Mouse (Mus musculus) midbrain, postnatal 0 days (tissue): ENCODE measurements around the gene Nkx6-1. TPM values are rescaled to one million over a fixed set of nuclear protein-coding genes. Genes with fewer than 3 reads are reported as not detected.

ENCODE experiments used
- ATAC-seq: fragments of 200-750 bp; cut with Nextera tagmentation; 2 replicates; pipeline ENCODE4 v1.8.0; 2017; ENCODE audit warnings: moderate number of reproducible peaks, mild to moderate bottlenecking, moderate TSS enrichment, moderate library complexity; ENCODE audit not compliant: low FRiP score
- DNase-seq: peaks from one replicate; pipeline ENCODE4 v3.0.0-alpha.2; 2015; ENCODE audit warnings: low spot score
- H3K27ac ChIP-seq: fragments of 300-500 bp; sonication (generic); 2 replicates; pipeline ENCODE4 v1.5.1; 2014; ENCODE audit warnings: low read depth, mild to moderate bottlenecking, low read length, mixed read lengths
- H3K27me3 ChIP-seq: fragments of 300-500 bp; sonication (generic); 2 replicates; pipeline ENCODE4 v1.6.1; 2014; ENCODE audit warnings: low read length, control low read depth, mixed read lengths; ENCODE audit not compliant: insufficient read depth
- H3K36me3 ChIP-seq: fragments of 300-500 bp; sonication (generic); 2 replicates; pipeline ENCODE4 v1.6.1; 2014; ENCODE audit warnings: low read length, control low read depth, mixed read lengths; ENCODE audit not compliant: insufficient read depth
- H3K4me1 ChIP-seq: fragments of 300-500 bp; sonication (generic); 2 replicates; pipeline ENCODE4 v1.6.1; 2014; ENCODE audit warnings: mild to moderate bottlenecking, control low read depth, antibody characterized with exemption, low read length, mixed read lengths; ENCODE audit not compliant: insufficient read depth
- H3K4me2 ChIP-seq: fragments of 300-500 bp; sonication (generic); 2 replicates; pipeline ENCODE4 v1.6.1; 2014; ENCODE audit warnings: low read depth, mild to moderate bottlenecking, low read length, mixed read lengths; ENCODE audit not compliant: poor library complexity, severe bottlenecking
- H3K4me3 ChIP-seq: fragments of 300-500 bp; sonication (generic); 2 replicates; pipeline ENCODE4 v1.5.1; 2014; ENCODE audit warnings: low read depth, mild to moderate bottlenecking, low read length, moderate library complexity
- H3K9ac ChIP-seq: fragments of 300-500 bp; sonication (generic); replicated peaks from 2 replicates; pipeline ENCODE4 v1.6.1; 2014; ENCODE audit warnings: mild to moderate bottlenecking, low read length, moderate library complexity, mixed read lengths; ENCODE audit not compliant: poor library complexity, severe bottlenecking
- H3K9me3 ChIP-seq: fragments of 300-500 bp; sonication (generic); 2 replicates; pipeline ENCODE4 v1.6.1; 2016; ENCODE audit warnings: low read length, control low read depth
- CTCF ChIP-seq: IDR thresholded peaks from 2 replicates; pipeline ENCODE4 v1.5.1; 2016; ENCODE audit warnings: antibody characterized with exemption, mild to moderate bottlenecking
- WGBS: fragments of 180-500 bp; shearing (Covaris S2); extraction: QIAGEN DNeasy Blood & Tissue Kit; methylation state at CpG from one replicate; pipeline ENCODE4 v1.1.7; 2014; 5-methylcytosine and 5-hydroxymethylcytosine counted together
- polyA plus RNA-seq: library from polyadenylated mRNA; unstranded; fragments of >200 nt; fragmentation: Nextera tagmentation; extraction: Ambion mirVana; gene quantifications from 2 replicates; pipeline ENCODE4 v1.2.1, GENCODE M21; 2015
- total RNA-seq: library from RNA; depleted of rRNA; stranded (reverse); fragments of >200 nt; gene quantifications from 2 replicates; pipeline ENCODE4 v1.2.3, GENCODE M21; 2014

Nkx6-1 gene
- total and polyA plus RNA-seq, 2 experiments from 2014 or later = 1.3 to 1.4 TPM

- no peak for TF ChIP-seq CTCF
- Histone ChIP-seq H3K36me3 (no peaks in the 10 kb centered on the region), H3K4me2 (no peak overlapping the region), H3K4me3 (no peak overlapping the region), H3K27ac (no peak overlapping the region), H3K9ac (no peak overlapping the region), H3K4me1 (no peaks in the 10 kb centered on the region), H3K9me3 (no peaks in the 10 kb centered on the region), H3K27me3 (peaks cover 65% of the 10 kb centered on the region)
- no peak for ATAC-seq
- 6% methylated on average over 21 of the region's 21 CpGs for WGBS
- DNase-seq = no peak
Measured at GRCm38 (mm10) chr5:101658188-101658983, 6.4 kb downstream of the Nkx6-1 start.

- TF ChIP-seq CTCF = no peak
- Histone ChIP-seq H3K27ac (no peak overlapping the region), H3K9ac (no peak overlapping the region), H3K4me1 (no peaks in the 10 kb centered on the region), H3K4me3 (no peak overlapping the region), H3K9me3 (no peaks in the 10 kb centered on the region), H3K4me2 (no peak overlapping the region), H3K27me3 (peaks cover 66% of the 10 kb centered on the region), H3K36me3 (no peaks in the 10 kb centered on the region)
- no peak for ATAC-seq
- 3% methylated on average over 10 of the region's 10 CpGs for WGBS
- DNase-seq = no peak
Measured at GRCm38 (mm10) chr5:101657698-101658097, 7.1 kb downstream of the Nkx6-1 start.

- WGBS = 14% methylated on average over 3 of the region's 3 CpGs
Measured at GRCm38 (mm10) chr5:101656107-101656506, 8.7 kb downstream of the Nkx6-1 start.

GRCm38 (mm10) chr5:101655418-101655817, 9.4 kb downstream of the Nkx6-1 start:
- no peak overlapping the region for H3K27ac ChIP-seq
- H3K4me3 ChIP-seq = no peak overlapping the region
- no peak for ATAC-seq
- H3K27me3 ChIP-seq = peaks cover 74% of the 10 kb centered on the region
- DNase-seq = no peak
- WGBS = 27% methylated on average over 7 of the region's 7 CpGs
- H3K9ac ChIP-seq = no peak overlapping the region
- no peaks in the 10 kb centered on the region for H3K4me1 ChIP-seq
- no peaks in the 10 kb centered on the region; the same call in 1 of the 2 replicates for H3K9me3 ChIP-seq
- no peak overlapping the region for H3K4me2 ChIP-seq
- H3K36me3 ChIP-seq = no peaks in the 10 kb centered on the region
- TF ChIP-seq CTCF = peak; percentile 52

More at GRCm38 (mm10) chr5:101656107-101656506, 8.7 kb downstream of the Nkx6-1 start:
- H3K4me1 ChIP-seq = no peaks in the 10 kb centered on the region
- H3K9ac ChIP-seq = no peak overlapping the region
- H3K9me3 ChIP-seq = no peaks in the 10 kb centered on the region; the same call in 1 of the 2 replicates
- ATAC-seq (no peak), DNase-seq (no peak)
- H3K27me3 ChIP-seq = peaks cover 74% of the 10 kb centered on the region
- no peaks in the 10 kb centered on the region for H3K36me3 ChIP-seq
- TF ChIP-seq CTCF = no peak
- H3K4me3 ChIP-seq = no peak overlapping the region
- no peak overlapping the region for H3K27ac ChIP-seq
- no peak overlapping the region for H3K4me2 ChIP-seq

- no peak overlapping the region for H3K27ac ChIP-seq
- no peaks in the 10 kb centered on the region for H3K4me1 ChIP-seq
- no peak overlapping the region for H3K4me2 ChIP-seq
- H3K4me3 ChIP-seq = no peak overlapping the region
- H3K9me3 ChIP-seq = no peaks in the 10 kb centered on the region; the same call in 1 of the 2 replicates
- TF ChIP-seq CTCF = peak; percentile 55
- no peaks in the 10 kb centered on the region for H3K36me3 ChIP-seq
- ATAC-seq = peak; percentile 54
- no peak for DNase-seq
- no peak overlapping the region for H3K9ac ChIP-seq
- peaks cover 83% of the 10 kb centered on the region for H3K27me3 ChIP-seq
- WGBS = 4% methylated on average over 53 of the region's 53 CpGs
Measured at GRCm38 (mm10) chr5:101647726-101648686, 16.8 kb downstream of the Nkx6-1 start.
